Mouse (Mus musculus) G1E (cell line): Measurements from ENCODE around the gene Cd276. TPM values are rescaled to one million over a fixed set of nuclear protein-coding genes. Genes with fewer than 3 reads are reported as not detected.

ENCODE experiments used
- ATAC-seq: 2 replicates; pipeline ENCODE4 v1.8.0; 2016; ENCODE audit warnings: mild to moderate bottlenecking; ENCODE audit not compliant: insufficient number of reproducible peaks, poor library complexity, low FRiP score, severe bottlenecking; ENCODE audit errors: extremely low read depth
- DNase-seq: peaks from one replicate; pipeline ENCODE4 v3.0.0; 2012; ENCODE audit warnings: low spot score
- H3K27me3 ChIP-seq: 2 replicates; pipeline ENCODE4 v1.6.1; 2012; ENCODE audit warnings: mild to moderate bottlenecking, low read length, inconsistent platforms; ENCODE audit not compliant: insufficient read depth
- H3K36me3 ChIP-seq: replicated peaks from 2 replicates; pipeline ENCODE3; 2012; ENCODE audit warnings: mild to moderate bottlenecking, inconsistent platforms
- H3K4me1 ChIP-seq: 2 replicates; pipeline ENCODE4 v1.6.1; 2012; ENCODE audit warnings: low read depth, low read length, inconsistent platforms, mixed read lengths; ENCODE audit not compliant: insufficient read depth
- H3K4me3 ChIP-seq: 2 replicates; pipeline ENCODE4 v1.5.1; 2012; ENCODE audit warnings: low read depth, mild to moderate bottlenecking, inconsistent platforms, low read length, moderate library complexity, mixed read lengths
- H3K9me3 ChIP-seq: replicated peaks from 2 replicates; pipeline ENCODE4 v1.6.1; 2012; ENCODE audit warnings: inconsistent platforms
- CTCF ChIP-seq: IDR thresholded peaks from 2 replicates; pipeline ENCODE4 v1.5.1; 2012; ENCODE audit warnings: low read depth, low read length, inconsistent platforms, mixed read lengths
- GATA1 ChIP-seq: IDR thresholded peaks from 2 replicates; pipeline ENCODE4 v1.6.1; 2012; ENCODE audit warnings: borderline replicate concordance, low read length, inconsistent platforms, mixed read lengths
- GATA2 ChIP-seq: IDR thresholded peaks from 2 replicates; pipeline ENCODE4 v1.6.1; 2012; ENCODE audit warnings: low read depth, low read length, inconsistent platforms, borderline replicate concordance
- POLR2AphosphoS5 ChIP-seq: IDR thresholded peaks from 2 replicates; pipeline ENCODE4 v1.6.1; 2012; ENCODE audit warnings: low read depth, low read length, inconsistent platforms; ENCODE audit not compliant: insufficient replicate concordance
- TAL1 ChIP-seq: conservative IDR thresholded peaks from 2 replicates; pipeline ENCODE4 v1.6.1; 2012; ENCODE audit warnings: low read depth, low read length, inconsistent platforms, mixed read lengths
- polyA plus RNA-seq: library from polyadenylated mRNA; stranded (reverse); fragments of >175 nt; gene quantifications from 2 replicates; pipeline ENCODE4 v1.2.3, GENCODE M21; 2012
- total RNA-seq, 2 experiments: library from RNA; stranded (forward) in 1 of 2; stranded (reverse) in 1 of 2; fragments of 200-1000 nt in 1 of 2; fragments of >200 nt in 1 of 2; fragmentation: Nextera tagmentation in 1 of 2; gene quantifications; 2 replicates each; pipeline ENCODE4 v1.2.3; 2014 to 2017

The Cd276 gene
- total and polyA plus RNA-seq, 3 experiments, result 0.16 to 0.38 (median 0.28) TPM

DNA sequence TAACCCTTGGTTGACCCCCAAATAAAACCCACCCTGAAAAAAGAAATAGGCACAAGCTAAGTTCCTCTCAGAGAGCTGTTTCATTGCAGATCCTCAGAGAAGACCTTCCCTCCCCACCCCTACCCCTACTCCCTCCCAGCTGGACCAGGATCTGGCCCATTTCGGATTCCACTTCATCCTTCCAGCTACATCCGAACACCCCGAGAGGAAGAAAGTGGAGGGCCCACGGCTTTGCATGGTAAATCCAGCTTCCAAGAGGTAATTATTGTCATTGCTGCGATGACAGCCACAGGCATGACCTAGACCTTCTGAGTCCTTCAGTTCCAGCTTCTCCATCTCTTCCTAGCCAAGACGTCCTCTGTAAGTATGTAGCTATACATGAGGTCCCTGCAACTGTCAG, 4.3 kb downstream of the Cd276 start:
- no peak overlapping the region for H3K4me3 ChIP-seq
- ATAC-seq, result no peak
- peaks cover 71% of the 10 kb centered on the region for H3K27me3 ChIP-seq
- peaks cover 3% of the 10 kb centered on the region; the same call in 1 of the 2 replicates for H3K4me1 ChIP-seq
- no peaks in the 10 kb centered on the region for H3K36me3 ChIP-seq
- H3K9me3 ChIP-seq, result no peaks in the 10 kb centered on the region
- TF ChIP-seq GATA1 (no peak), TAL1 (no peak), GATA2 (no peak), CTCF (no peak), POLR2AphosphoS5 (no peak)
- no peak for DNase-seq

DNA sequence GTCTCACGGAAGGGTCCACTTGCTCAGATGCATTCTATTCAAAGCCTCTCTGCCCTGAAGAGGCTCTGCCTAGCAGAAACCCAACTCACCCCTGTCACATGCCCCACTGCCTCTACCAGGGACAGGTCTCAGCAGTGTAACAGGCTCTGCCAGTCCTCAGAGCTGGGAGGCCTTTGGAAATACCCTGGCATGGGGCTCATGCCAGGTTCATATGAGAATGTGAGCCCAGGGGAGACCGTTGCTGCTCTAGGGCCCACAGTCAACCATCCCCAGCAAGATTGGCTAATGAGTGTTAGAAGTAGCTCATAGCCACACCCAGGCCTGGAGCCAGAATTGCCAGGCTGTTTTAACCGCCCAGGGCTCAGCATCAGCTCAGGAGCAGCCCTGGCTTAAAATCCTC, 5.5 kb downstream of the Cd276 start:
- H3K36me3 ChIP-seq, result no peaks in the 10 kb centered on the region
- H3K4me3 ChIP-seq, result no peak overlapping the region
- no peaks in the 10 kb centered on the region for H3K9me3 ChIP-seq
- no peaks in the 10 kb centered on the region for H3K4me1 ChIP-seq
- ATAC-seq, result no peak
- no peak for DNase-seq
- no peak for TF ChIP-seq TAL1
- TF ChIP-seq GATA2, result no peak
- no peak for TF ChIP-seq GATA1
- TF ChIP-seq CTCF, result no peak
- TF ChIP-seq POLR2AphosphoS5, result no peak
- peaks cover 65% of the 10 kb centered on the region for H3K27me3 ChIP-seq

DNA sequence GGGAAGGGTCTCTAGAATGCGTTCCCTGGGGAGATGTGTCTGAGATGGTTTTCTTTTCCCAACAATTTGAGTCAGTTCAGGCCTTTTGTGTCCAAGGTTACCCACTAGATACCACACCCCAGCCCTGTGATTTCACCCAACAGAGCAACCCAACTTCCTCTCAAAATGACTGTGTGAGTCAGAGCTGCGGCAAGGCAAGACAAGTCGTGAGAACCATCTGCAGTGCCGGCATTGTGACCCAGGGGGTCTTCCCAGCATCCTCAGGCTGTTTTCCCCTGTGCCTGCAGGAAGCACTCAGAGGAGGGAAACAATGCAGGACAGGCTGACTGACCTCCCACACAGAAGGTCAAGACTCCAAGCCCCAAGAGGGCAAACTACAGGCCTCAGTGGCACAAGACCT, 6.3 kb downstream of the Cd276 start:
- DNase-seq (no peak), ATAC-seq (no peak)
- no peaks in the 10 kb centered on the region for H3K4me1 ChIP-seq

DNA sequence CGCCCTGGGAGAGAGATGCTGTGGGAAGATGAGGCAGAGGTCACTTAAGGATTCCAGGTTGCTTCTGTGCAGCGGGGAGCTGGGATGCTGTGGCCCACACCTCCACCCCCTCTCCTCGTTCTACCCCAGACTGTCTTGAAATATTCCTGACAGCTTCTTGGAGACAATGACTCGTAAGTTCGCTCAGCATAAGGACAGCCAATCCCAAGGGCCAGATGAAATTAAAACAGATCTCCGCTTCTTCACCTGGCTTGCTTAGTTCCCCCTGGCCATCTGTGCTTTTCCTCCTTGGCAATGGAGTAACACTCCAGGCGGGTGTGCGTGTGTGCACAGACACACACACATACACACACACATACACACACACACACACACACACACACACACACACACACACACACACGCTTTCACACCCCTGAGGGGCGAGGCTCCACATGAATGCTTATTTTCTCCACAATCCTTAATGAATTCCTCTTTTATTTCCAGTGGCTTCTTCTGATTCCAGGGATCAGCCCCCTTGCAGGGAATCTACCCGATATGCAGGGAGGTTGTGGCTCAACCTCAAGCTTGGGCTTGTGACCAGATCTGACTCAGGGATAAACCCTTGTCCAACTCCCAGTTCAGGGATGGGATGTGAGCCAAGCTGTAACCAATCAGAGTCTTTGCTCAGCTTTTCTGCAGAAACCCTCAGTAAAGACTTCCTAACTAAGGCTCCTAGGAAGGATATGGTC, 8.4 kb downstream of the Cd276 start:
- no peaks in the 10 kb centered on the region for H3K36me3 ChIP-seq
- H3K9me3 ChIP-seq, result no peaks in the 10 kb centered on the region
- H3K27me3 ChIP-seq, result peaks cover 51% of the 10 kb centered on the region
- ATAC-seq (no peak), DNase-seq (no peak)
- TF ChIP-seq GATA1 (no peak), GATA2 (no peak), POLR2AphosphoS5 (no peak), TAL1 (no peak), CTCF (no peak)
- H3K4me1 ChIP-seq, result peaks cover 5% of the 10 kb centered on the region; the same call in 1 of the 2 replicates
- no peak overlapping the region for H3K4me3 ChIP-seq

More for the DNA sequence above, 6.3 kb downstream of the Cd276 start:
- H3K4me3 ChIP-seq, result no peak overlapping the region
- no peaks in the 10 kb centered on the region for H3K9me3 ChIP-seq
- no peaks in the 10 kb centered on the region for H3K36me3 ChIP-seq
- no peak for TF ChIP-seq TAL1
- TF ChIP-seq CTCF, result no peak
- no peak for TF ChIP-seq POLR2AphosphoS5
- TF ChIP-seq GATA2, result no peak
- TF ChIP-seq GATA1, result no peak
- peaks cover 58% of the 10 kb centered on the region for H3K27me3 ChIP-seq

DNA sequence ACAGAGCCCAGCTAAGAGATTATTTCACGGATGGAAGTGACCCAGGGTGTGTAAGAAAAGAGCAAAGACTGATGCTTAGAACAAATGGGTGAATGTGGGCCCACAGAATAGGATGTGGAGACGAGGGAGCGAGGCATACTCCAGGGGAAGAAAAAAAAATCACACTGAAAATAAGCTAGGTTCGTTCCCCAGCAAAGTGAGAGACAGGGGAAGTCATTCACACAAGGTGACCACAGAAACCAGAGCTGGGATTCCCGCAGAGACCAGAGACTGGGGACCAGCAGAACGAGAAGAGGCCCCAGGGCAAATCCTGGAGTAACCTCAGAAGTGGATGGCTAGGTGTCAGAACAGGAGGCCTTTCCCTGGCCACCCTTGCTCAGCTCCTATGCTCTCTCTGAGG, 9.8 kb downstream of the Cd276 start:
- Histone ChIP-seq H3K36me3 (no peaks in the 10 kb centered on the region), H3K27me3 (peaks cover 46% of the 10 kb centered on the region), H3K4me1 (peaks cover 13% of the 10 kb centered on the region; the same call in 1 of the 2 replicates), H3K9me3 (no peaks in the 10 kb centered on the region), H3K4me3 (no peak overlapping the region)
- DNase-seq, result no peak
- no peak for ATAC-seq
- TF ChIP-seq GATA1 (no peak), GATA2 (no peak), POLR2AphosphoS5 (no peak), TAL1 (no peak), CTCF (no peak)

DNA sequence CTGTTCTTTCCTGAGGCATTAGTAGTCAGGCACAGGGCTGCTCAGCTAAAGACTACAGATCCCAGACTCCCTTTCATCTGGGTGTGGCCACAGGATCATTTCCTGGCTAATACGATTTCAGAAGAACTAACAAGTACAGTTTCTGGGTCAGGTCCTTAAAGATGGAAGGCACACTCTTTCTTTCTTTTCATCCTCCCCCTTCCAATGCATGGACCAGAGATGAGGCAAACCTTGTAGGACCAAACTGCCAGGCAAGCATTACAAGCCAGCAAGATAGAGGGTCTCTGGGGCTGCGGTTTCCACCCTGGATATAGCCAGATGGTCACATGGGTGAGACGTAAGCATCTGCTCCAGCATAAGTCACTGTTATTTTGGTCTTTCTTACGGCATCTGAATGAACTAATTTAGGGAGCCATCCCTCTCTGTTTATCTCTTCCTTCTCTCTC, 10.3 kb downstream of the Cd276 start:
- no peak overlapping the region for H3K4me3 ChIP-seq

More for the DNA sequence above, 10.3 kb downstream of the Cd276 start:
- no peak for DNase-seq
- Histone ChIP-seq H3K4me1 (peaks cover 13% of the 10 kb centered on the region; the same call in 1 of the 2 replicates), H3K36me3 (no peaks in the 10 kb centered on the region), H3K27me3 (peaks cover 47% of the 10 kb centered on the region), H3K9me3 (no peaks in the 10 kb centered on the region)
- ATAC-seq, result no peak
- TF ChIP-seq TAL1, result no peak
- TF ChIP-seq CTCF, result no peak
- TF ChIP-seq GATA1, result no peak
- no peak for TF ChIP-seq POLR2AphosphoS5
- no peak for TF ChIP-seq GATA2
